Mouse (Mus musculus) frontal cortex, postnatal 25 days (tissue): Measurements from ENCODE around the gene Fam71a.
A peak's percentile ranks its signal among the peaks of the same experiment; 100 is the strongest.
"Not testable (repeated sequence)": the region's sequence is repeated elsewhere in the genome, so short reads cannot be mapped to it uniquely, and the experiment has no call there.

ENCODE experiments used
- DNase-seq, 2 experiments: peaks; one replicate each; pipeline ENCODE4 v3.0.0; 2022; ENCODE audit warnings: low spot score in 2 of 2

Gene Fam71a

GRCm38 (mm10) chr1:191181469-191182259, 17.0 kb upstream of the Fam71a start:
- DNase-seq: no peak

GRCm38 (mm10) chr1:191180397-191180796, 15.8 kb upstream of the Fam71a start:
- no peak for DNase-seq

- no peak for DNase-seq
Observed at GRCm38 (mm10) chr1:191179846-191180245, 15.2 kb upstream of the Fam71a start.

- no peak for DNase-seq
Observed at GRCm38 (mm10) chr1:191178511-191179188, 14.0 kb upstream of the Fam71a start.

GRCm38 (mm10) chr1:191176887-191177286, 12.3 kb upstream of the Fam71a start:
- no peak for DNase-seq

GRCm38 (mm10) chr1:191172487-191172886, 7.9 kb upstream of the Fam71a start:
- peak; percentile 47 for DNase-seq

GRCm38 (mm10) chr1:191170444-191170843, 5.8 kb upstream of the Fam71a start:
- DNase-seq: no peak

GRCm38 (mm10) chr1:191166189-191166588, 1.6 kb upstream of the Fam71a start:
- no peak for DNase-seq

GRCm38 (mm10) chr1:191154314-191154713, 10.3 kb downstream of the Fam71a start:
- no peak for DNase-seq

- DNase-seq: peak; percentile 11 to 29
Observed at GRCm38 (mm10) chr1:191153052-191153451, 11.6 kb downstream of the Fam71a start.

GRCm38 (mm10) chr1:191150924-191151605, 13.6 kb downstream of the Fam71a start:
- no peak for DNase-seq

GRCm38 (mm10) chr1:191149489-191149888, 15.1 kb downstream of the Fam71a start:
- DNase-seq: not testable (repeated sequence)

GRCm38 (mm10) chr1:191140983-191141382, 23.6 kb downstream of the Fam71a start:
- DNase-seq: no peak

GRCm38 (mm10) chr1:191138874-191139495, 25.6 kb downstream of the Fam71a start:
- no peak for DNase-seq

- no peak for DNase-seq
Observed at GRCm38 (mm10) chr1:191138436-191138835, 26.2 kb downstream of the Fam71a start.

- DNase-seq: no peak
Observed at GRCm38 (mm10) chr1:191135406-191135805, 29.2 kb downstream of the Fam71a start.

- DNase-seq: no peak
Observed at GRCm38 (mm10) chr1:191132934-191133333, 31.7 kb downstream of the Fam71a start.

- no peak for DNase-seq
Observed at GRCm38 (mm10) chr1:191132240-191132639, 32.4 kb downstream of the Fam71a start.

- no peak for DNase-seq
Observed at GRCm38 (mm10) chr1:191131692-191132091, 32.9 kb downstream of the Fam71a start.

GRCm38 (mm10) chr1:191125811-191126638, 38.6 kb downstream of the Fam71a start:
- DNase-seq: peak; percentile 27 to 28

- no peak for DNase-seq
Observed at GRCm38 (mm10) chr1:191124288-191124687, 40.3 kb downstream of the Fam71a start.
